Mouse (Mus musculus): ENCODE data around the gene Pald1.

Gene Pald1

DNA sequence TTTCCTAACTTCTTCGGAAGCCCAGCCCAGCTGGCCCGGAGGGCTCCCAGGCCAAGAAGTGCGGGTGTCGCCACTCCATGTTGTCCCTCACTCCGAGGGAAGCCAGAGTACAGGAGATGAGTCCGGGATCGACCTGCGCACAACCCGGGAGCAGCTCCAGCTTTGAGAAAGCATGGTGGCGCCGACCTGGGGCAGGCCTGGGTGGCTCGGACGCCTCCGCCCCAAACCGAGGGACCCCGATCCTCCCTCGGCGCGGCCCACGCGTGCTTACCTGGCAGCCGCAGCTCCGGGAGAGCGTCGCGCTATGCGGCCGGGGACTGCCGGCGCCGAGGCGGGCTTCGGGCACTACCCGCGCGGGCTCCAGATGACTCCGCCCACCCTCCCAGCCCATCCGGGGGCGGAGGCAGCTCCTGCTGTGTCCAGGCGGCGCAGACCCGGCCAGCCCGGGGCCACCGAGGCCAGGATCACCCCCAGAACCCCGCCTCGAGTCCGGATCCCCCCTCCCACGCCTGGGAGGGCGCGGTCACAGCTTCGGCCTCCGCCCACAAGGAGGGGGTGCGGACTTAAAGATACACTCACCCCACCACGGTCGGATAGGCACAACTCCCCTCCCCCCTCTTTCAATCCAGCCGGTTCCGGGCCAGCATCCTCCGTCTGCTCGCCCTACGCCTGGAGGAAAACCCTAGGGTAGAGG is at the start of gene Pald1:
Pald1 (minus strand) TSS at position 510 of the 694 bp plus-strand sequence.
- peak; percentile 85 to 86 for DNase-seq

GRCm38 (mm10) chr10:61431375-61431774 is 48.0 kb upstream of the Pald1 start:
- no peak for DNase-seq

- DNase-seq = no peak
Measured at GRCm38 (mm10) chr10:61429043-61429442, 45.7 kb upstream of the Pald1 start.

DNA sequence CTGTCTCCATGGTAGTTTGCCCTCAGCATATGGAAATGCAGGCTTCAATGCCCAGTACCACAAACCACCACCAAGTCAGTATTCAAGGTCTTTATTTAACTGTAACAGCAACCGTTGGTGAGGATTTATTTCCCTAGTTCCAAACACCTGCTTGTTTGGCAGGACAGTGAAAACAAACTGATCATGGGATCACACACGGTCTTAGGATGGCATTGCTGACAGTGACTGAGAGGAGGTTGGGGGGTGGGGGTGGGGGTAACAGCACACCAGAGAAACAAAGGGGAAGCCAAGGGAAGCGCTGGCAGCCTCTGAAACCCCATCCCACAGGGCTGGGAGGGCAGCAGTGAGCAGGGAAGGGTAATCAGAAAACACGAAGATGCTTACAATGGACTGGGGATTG is 45.1 kb upstream of the Pald1 start:
- DNase-seq = no peak

DNA sequence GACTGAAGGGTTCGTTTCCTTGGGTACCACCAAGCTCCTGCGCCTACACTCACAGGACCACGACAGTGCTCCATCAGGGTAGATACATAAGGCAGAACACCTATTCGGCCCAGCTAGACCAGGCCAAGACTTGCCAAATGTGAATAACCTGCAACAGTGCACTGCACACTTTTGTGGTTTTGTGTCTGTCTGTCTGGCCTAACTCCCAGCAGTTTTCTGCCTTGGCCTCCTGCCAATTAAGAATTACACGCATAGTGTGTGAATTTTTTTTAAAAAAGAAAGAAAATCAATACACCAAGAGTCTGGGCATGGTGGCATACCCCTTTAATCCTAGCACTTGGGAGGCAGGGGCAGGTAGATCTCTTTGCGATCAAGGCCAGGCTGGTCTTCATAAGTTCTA is 44.6 kb upstream of the Pald1 start:
- DNase-seq = no peak

- DNase-seq = peak; percentile 54 to 58
Measured at GRCm38 (mm10) chr10:61426251-61426757, 43.0 kb upstream of the Pald1 start.

DNA sequence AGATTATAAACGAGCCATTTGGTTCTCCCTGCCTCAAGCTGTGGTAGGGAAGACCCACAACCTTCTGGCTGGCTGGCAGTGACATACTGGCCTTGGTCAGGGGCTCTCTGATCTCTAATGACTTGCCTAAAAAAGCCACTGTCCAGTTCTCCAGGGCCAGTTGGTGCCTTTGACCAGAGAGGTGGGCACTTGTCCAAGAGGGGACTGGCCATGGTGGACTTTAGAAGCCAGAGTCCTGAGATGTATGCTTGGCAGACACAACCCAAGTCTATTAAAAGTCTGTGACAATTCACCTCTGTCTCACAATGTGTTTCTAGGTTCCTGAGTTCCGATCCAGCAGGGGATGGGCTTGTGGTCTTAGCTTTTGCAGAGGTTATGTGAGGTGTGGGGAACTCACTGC is 41.7 kb upstream of the Pald1 start:
- peak; percentile 74 to 77 for DNase-seq

DNA sequence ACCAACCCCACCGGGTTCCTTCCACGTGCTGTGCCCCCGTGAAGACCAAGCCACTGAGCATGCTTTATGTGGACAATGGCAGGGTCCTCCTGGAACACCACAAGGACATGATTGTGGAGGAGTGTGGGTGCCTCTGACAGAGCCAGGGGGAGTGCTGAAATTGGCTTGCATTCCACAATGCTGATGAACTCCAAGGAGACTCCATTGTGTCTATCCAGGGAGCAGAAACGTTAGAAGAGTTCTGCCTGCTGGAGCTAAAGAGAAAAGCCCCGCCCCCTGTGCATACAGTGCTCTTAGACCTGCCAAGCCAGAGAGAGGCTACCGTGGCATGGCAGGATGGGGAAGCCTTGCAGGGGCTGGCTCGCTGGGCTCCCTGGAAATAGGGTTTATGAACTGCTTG is 41.2 kb upstream of the Pald1 start:
- DNase-seq = no peak

- DNase-seq = peak; percentile 46 to 83
Measured at GRCm38 (mm10) chr10:61423289-61423688, 40.0 kb upstream of the Pald1 start.

DNA sequence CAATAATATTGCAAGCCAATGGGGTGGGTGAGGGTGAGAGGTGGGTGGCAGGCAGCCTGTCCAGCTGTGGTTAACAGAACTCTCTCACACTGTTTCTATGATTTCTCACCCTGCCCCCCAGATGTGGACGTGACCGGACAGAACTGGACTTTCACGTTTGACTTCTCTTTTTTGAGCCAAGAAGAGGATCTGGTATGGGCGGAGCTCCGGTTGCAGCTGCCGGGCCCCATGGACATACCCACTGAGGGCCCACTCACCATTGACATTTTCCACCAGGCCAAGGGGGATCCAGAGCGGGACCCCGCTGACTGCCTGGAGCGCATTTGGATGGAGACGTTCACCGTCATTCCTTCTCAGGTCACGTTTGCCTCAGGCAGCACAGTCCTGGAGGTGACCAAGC is 39.5 kb upstream of the Pald1 start:
- DNase-seq = no peak

DNA sequence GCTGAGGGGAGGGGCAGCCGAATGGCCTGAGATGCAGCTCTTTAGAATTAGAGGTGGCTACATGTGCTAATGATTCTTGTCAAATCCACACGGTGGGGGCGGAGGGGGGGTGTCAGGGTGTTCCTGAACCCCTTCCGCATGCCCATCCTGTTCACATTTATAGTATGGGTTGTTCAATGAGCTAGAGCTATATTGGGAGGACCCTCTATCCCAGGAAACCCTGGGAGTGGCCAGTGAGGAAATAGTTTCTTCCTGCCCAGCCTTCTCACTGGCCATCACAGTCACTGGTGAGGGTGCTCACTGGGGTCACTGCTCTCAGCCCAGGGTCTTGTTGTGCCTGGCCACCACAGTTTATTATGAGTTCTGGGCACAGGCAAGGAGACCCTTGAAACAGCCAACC is 36.7 kb upstream of the Pald1 start:
- DNase-seq = no peak

DNA sequence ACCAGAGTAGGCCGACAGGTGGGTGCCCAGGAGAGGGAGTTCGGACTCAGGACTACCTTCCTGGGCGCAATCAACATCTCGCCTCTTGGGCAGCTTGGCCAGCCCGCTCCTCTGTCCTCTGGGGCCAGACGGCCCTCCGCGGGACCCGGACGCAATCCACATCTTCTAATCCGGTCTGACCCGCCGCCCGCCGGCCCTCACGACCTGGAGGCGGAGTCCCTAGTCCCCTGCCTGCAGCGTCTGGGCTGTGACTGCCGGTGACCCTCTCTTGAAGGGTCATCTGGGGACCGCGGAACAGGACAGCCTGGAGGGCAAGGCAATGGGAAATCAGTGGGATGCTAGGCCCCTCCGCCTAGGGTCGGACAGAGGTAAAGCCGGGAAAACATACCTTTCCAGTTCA is 35.8 kb upstream of the Pald1 start:
- DNase-seq = peak in 1 of 2 experiments; percentile 34

- peak in 1 of 2 experiments; percentile 25 for DNase-seq
Measured at GRCm38 (mm10) chr10:61418131-61418900, 35.0 kb upstream of the Pald1 start.

- no peak for DNase-seq
Measured at GRCm38 (mm10) chr10:61417672-61418071, 34.3 kb upstream of the Pald1 start, which contains the start of gene Nodal. Gene Nodal, plus strand, starts transcription at chr10:61417972.

GRCm38 (mm10) chr10:61417046-61417445 is 33.7 kb upstream of the Pald1 start:
- DNase-seq = no peak

DNA sequence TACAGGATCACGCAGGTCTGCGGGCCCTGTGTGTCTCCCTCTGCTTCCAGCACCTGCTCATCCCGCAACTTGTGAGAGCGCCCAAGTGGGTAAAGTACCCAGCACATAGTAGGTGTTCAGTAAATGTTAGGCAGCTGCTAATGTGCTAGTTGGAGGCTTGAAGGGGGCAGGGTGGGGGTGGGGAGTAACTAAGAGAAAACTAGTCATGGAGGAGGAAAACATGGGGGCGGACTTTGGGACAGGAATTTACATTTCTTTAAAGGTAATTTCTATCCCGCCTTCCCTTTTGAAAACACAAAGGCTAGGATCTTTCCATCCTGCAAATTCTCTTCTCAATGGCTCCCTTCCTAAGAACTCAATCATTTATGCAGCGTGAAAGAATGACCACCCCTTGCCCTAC is 33.2 kb upstream of the Pald1 start:
- no peak for DNase-seq

GRCm38 (mm10) chr10:61415890-61416289 is 32.6 kb upstream of the Pald1 start:
- DNase-seq = no peak

DNA sequence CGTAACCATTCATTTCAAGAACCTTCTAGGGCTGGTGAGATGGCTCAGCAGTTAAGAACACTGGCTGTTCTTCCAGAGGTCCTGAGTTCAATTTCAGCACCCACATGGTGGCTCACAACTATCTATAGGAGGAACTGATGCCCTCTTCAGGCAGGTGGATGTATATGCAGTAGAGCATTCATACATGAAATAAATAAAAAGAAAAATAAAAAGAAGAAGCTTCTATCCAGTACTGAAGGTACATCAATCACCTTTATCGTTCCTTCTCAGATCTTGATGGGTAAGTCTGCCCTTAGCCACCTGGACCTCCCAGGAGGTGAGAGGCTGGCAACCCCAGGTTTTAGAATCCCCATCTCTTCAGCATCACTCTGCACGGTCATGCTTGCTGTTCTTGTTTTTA is 31.9 kb upstream of the Pald1 start:
- DNase-seq = no peak

DNA sequence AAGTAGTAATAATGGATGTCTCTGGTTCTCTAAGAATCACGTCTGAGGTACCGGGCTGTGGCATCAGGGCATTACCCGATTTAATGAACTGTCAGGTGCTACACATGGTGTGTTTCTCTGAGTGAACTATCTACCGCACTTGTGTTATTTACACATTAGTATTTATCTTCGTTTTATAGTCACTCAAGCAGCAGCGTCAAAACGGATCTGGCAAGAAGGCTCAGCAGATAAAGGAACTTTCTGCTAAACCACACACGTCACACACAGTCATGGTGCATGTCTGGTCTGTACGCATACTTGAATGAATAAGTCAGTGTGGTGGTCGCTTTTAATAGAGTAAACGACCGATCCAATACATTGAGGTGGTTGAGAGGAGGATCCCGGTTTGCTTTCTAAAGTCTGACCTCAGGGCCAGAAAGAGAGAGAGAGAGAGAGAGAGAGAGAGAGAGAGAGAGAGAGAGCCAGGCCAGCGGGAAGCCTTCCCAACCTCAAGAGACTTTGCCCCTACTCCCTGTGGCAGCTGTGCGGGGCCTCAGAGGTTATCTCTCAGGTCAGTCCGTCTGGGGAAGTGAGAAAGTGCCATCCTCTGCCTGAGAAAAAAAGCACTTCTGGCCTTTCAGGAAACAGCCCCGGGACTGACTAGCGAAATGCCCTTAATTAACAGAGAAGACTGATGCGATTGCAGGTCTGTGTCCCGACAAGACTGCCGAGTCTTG is 29.7 kb upstream of the Pald1 start:
- no peak for DNase-seq

- DNase-seq = no peak
Measured at GRCm38 (mm10) chr10:61410193-61410592, 26.9 kb upstream of the Pald1 start.

DNA sequence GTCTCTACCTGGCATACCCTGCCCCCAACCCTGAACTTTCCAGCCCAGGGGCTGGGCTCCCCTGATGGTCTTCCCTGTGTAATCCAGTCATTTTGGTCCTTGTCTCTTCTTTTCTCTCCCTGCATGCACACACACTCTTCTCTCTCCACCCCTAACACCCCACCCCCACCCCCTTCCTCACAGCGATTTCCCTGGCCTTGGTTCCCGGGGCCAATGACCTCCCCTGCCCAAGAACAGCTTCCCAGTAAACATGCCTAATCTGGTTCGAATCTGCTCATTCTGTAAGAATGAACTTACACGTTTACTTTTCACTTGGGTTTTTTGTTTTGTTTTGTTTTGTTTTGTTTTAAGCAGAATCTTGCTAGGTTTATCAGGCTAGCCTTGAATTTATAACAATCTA is 26.4 kb upstream of the Pald1 start:
- DNase-seq = no peak

DNA sequence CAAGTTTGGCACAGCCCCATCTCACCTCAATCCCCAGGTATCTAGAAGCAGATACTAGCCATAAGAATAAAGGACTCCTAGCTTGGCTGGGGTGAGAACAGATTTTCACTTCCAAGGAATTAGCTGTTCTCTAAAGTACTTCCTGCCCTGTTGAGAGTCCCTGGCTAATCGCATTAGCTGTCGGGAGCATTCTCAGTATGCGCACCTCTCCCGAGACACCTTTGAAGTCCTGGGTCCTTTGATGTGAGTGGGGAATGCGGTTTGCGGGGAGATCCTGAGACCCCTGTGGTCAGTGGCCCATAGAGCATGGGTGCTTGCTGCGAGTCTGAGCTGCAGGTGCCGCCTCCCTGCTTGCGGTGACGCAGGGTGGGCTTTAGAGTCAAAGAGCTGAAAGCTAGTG is 22.6 kb upstream of the Pald1 start:
- no peak for DNase-seq

DNA sequence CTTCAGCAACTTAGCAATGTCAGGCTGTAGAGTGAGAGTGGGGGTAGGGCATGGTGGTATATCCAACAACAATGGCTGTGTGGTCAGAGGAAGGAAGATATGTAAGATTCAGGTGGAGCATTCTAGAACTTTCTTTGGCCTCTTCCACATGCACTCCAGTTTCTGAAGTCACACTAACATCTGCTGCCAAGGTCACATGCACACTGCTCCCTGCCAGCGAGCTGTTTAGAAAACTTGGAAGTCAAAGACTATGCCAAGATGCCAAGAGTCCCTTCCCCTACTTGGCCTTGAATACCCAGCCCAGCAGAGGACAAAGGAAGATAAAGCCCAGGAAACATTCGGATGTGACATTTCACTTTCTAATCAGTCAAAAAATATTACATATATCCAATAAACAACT is 19.6 kb upstream of the Pald1 start:
- peak; percentile 54 to 56 for DNase-seq
